Mouse (Mus musculus) heart, postnatal 10 days (tissue): Measurements from ENCODE around the gene Depdc1b. TPM values are rescaled to one million over a fixed set of nuclear protein-coding genes. Genes with fewer than 3 reads are reported as not detected.

Experiments used
- DNase-seq, 2 experiments: peaks; one replicate each; pipeline ENCODE4 v3.0.0; 2021
- intact Hi-C: fragments of 180-260 bp; cut with DNase I; formaldehyde crosslinking; loops from one replicate; pipeline ENCODE4 v1.15.1; 2025
- total RNA-seq, 2 experiments: library from RNA; stranded (reverse); gene quantifications; 2 replicates each; pipeline ENCODE4 v1.2.3; 2021

The Depdc1b gene
- total RNA-seq, 2 experiments from 2014 or later, result 2.3 to 2.5 TPM

DNA sequence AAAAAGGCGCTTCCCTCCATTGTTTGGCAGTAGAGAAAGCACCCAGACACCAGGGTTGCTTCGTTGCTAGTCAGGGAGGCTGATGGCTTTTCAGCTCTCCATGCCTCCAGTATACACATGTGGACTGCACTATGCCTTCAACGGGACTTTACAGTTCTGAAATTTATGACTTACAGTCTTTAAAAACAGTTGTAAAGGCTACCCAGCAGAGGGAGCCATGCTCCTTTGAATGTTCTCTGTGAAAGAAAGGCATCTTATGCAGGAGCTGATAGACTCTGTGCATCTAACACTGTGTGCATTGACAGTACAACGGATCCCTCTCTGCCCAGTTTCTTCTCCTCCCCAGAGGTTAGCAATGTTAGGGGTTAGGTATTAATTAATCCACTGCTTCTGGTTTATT lies 30.9 kb downstream of the Depdc1b start:
- intact Hi-C loops, result loop anchor here (2.0 kb wide), 1 partner anchor 866 kb away; no protein-coding TSS in a partner anchor
- DNase-seq, result peak; percentile 61 to 72

DNA sequence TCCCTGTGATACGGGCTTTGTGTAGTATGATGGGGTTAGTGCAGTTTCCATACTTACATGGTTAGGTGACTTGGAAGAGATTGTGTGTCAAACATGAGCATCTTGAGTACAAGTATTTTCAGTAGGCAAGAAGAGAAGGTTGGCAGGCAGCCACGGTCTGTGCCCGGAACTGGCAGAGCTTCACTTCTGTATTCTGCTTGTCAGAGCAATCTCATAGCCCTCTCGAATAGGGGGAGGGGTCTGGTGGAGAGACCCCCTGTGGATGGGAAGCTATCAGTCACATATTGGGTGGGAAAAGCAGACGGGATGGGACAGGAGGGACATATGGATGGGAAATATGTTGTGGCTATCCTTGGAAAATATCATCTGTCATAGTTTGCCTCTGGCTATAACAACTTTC lies 33.5 kb downstream of the Depdc1b start:
- DNase-seq, result peak; percentile 9 to 21
- intact Hi-C loops, result no loop called here

DNA sequence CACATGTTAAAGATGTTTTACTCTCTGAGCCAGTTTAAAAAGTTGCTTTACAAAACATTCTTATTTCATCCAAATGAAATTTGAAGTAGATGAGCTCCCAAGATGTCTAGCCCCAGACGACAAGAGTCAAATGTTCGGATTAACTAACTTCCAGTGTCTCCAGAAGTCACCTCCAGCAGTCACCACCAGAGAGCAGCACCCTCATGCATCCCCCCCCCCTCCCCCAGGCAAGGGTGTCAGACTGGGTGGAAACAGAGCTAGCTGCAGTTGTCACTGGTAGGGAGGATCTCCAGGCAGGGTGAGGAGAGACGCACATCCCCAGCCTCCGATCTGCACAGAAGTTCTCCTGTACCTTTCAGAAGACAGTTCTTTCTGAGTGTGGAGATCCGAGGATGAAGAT lies 37.6 kb downstream of the Depdc1b start:
- intact Hi-C loops, result no loop called here
- DNase-seq, result no peak

DNA sequence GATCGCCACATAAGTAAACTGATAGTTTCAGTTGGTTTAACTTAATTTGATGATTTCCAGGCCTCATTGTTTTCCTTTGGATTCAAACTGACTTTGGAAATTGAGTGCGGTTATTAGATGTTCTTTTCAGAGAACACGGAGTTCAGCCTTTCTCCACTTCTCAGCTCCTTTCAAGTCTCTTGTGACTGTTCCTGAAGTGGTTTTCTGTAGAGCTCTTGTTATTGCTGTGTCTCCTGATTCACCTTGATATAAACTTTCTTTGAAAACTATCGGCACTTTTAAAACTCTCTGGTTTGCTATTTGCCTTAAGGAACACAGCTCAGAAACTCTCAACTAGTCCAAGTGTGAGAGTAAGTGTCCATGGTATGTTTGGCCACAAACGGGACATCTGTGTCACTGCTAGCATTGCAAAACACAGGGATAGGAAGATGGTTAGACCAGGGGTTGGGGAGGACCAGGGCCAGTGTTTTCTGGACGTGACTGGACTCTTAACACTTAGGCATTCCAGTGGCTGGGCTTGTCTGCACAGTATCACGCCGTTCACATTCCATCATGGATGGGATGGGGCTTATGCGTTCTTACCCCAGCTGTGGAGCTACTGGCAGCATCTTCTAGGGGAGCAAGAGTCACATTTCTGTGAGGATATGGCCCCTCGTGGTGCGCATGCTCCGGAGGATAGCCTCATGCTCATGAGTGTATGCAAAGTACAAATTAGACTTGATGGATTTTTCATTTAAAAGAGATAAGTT lies 38.8 kb downstream of the Depdc1b start:
- intact Hi-C loops, result no loop called here
- DNase-seq, result no peak

DNA sequence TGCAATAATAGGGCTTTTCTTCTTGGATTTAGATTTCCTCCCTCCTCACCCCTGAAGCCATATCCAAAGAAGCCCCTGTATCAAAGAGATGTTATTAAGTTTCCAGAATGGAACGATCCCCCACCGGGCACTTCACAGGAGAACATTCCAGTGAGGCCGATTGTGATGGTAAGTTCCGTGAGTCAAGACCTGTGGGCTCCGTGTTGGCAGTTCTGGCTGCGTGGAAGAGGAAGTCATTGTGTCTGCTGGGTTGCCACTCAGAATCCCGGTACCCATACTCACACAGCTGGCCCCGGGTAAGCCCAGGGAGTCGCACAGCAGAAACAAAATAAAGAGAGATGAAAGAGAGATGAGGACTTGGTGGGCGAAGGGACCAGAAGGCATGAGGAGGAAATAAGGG lies 41.2 kb downstream of the Depdc1b start:
- no peak for DNase-seq
- intact Hi-C loops, result no loop called here

DNA sequence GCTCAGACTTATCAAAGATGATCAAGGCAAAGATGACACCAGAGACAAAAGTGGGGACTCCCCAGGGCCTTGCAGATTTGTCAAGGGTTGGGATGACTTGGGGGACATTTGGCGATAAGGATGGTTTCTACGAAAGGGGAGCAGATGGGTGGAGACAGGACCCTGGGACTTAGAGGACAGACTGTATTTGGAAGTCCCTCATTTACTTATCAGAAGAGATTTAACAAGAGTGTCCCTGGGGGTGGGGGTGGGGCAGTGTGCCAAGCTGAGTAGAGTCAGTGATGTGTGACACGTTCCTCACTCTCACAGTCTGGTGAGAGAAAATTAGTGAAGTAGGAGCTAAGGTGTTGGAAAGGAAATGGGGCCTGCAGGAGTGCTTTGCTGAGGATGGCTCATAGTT lies 42.1 kb downstream of the Depdc1b start:
- DNase-seq, result no peak
- intact Hi-C loops, result no loop called here

DNA sequence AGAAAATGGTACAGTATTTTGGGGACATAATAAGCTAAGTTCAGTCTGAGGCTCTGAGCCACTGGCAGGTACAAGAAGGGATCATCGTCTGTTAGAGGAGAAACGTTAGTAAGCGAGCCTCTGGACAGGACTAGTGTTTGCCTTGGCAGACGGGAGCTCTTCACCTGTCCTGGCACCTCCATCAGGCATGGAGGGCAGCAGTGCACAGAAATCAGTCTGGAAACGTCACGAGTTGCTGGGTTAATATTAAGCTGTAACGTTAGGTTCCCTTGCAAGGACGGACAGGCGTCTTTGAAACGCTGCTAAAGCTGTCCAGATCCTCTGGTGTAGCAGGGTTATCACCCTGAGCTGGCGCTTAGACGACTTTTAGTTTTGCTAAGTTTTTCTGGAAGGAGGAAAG lies 51.4 kb downstream of the Depdc1b start:
- intact Hi-C loops, result no loop called here
- DNase-seq, result no peak

DNA sequence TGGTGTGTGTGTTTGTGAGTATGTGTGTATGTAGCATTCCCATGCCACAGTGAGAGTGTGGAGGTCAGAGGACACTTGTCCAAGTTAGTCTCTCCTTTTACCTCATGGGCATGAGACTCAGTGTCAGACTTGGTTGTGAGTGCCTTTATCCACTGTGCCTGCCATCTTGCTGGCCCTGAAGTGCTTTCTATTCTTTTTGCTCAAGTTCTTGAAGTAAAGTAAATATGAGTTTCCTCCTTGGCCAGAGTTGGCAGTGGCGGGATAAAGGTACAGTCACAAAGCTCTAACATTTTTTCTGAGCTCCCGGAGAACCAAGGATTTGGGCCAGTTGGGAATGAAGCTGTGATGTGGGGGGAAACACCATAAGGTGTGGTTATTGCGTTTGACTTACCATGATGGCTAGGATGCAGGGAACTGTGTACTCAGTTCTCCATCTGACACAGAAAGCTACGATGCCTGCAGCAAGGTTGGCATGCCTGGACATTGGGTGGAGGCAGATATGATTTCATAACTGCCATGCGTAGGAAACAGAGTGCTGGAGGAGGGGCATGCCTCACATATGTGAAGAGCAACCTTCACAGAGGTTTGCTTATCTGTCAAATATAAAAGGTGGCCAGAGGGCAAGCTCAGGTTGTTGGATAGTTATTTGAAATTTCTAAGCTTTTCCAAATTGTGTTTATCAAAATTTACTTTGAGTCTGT lies 54.3 kb downstream of the Depdc1b start:
- intact Hi-C loops, result no loop called here
- DNase-seq, result no peak

DNA sequence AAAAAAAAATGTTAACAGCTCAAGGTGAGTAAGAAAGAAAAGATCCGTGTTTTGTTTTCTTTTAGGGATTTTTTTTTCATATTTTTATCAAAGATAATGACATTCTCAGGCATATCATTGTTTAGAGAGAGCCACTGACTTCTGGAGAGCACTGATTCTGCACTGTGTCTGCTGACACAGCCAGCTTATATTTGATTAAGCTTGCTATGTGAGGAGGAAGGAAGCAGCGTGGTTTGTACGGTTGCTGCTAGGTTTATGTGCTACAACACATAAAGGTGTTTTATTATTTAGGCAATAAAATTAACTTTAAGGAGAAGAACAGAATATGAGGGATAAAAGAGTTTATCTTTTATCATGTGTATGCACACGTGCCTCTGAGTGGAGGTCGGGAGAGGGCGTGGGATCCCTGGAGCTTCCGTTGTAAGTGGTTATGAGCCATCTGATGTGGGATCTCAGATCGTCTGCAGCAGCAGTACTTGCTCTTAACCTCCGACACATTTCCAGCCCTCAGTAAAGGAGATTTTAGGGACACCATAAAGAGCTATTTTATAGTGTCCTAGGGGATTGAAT lies 55.3 kb downstream of the Depdc1b start:
- DNase-seq, result no peak
- intact Hi-C loops, result no loop called here

DNA sequence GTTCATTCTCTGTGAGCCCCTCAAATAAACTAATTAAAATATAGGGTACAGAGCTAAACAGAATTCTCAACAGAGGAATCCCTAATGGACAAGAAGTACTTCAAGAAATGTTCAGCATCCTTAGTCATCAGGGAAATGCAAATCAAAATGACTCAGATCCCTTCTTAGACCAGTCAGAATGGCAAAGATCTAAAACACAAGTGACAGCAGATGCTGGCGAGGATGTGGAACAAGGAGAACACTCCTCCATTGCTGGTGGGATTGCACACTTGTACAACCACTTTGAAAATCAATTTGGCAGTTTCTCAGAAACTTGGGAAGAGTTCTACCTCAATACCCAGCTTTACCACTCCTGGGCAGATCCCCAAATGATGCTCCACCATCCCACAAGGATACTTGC lies 57.1 kb downstream of the Depdc1b start:
- DNase-seq, result no peak

DNA sequence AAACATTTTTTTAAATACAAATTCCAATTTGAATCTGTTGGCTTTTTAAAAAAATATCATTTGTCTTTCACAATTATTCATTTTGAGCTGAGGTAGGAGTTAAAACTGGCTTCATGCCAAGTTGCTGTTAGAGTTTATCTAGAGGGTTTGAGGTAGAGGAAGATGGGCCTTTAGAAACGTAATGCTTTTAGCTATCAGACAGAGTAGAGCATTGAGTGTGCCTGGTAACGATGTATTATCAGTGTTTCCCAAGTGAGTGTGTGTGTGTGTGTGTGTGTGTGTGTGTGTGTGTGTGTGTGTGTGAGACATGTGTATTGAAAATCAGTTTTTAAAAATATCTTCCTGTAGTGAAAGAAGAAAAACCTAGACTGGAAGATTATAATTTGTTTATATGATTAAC lies 60.5 kb downstream of the Depdc1b start:
- no peak for DNase-seq
- intact Hi-C loops, result no loop called here

More for the DNA sequence above, 57.1 kb downstream of the Depdc1b start:
- intact Hi-C loops, result no loop called here

DNA sequence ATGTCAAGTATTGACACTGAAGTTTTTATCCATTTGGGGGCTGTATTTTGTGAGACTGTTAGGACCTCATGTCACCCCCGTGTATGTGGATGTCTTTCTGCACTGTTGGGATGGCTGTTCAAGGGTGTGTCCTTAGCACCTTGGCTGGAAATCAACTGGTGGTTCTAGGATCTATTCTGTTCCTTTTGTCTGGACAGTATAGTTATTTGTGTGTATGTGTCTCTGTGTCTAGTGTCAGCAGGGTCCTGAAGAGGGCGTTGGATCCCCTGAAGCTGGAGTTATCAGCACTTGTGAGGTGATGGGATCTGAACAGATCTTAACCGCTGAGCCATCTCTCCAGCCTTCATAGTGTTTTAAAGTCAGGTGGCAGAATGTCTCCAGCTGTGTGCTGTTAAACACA lies 65.0 kb downstream of the Depdc1b start:
- intact Hi-C loops, result no loop called here
- DNase-seq, result no peak

DNA sequence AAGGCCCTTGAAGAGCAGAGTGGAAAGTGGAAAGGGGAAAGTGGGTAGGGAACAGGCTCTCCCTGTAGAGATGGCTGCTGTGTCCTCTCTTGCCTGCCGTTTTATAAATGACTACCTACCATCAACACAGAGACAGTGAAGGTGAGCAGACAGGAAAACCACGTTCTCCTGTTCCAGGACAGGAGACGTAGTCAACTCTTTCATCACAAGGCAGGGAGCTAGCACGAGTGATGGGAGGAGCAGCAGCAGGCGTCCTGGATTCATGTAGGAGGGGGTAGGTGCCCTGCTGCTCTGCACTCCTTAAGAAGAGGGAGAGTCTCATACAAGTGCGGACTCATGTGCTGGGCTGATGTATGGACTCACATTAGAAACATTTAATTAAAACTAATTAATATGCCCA lies 66.9 kb downstream of the Depdc1b start:
- no peak for DNase-seq
- intact Hi-C loops, result no loop called here

DNA sequence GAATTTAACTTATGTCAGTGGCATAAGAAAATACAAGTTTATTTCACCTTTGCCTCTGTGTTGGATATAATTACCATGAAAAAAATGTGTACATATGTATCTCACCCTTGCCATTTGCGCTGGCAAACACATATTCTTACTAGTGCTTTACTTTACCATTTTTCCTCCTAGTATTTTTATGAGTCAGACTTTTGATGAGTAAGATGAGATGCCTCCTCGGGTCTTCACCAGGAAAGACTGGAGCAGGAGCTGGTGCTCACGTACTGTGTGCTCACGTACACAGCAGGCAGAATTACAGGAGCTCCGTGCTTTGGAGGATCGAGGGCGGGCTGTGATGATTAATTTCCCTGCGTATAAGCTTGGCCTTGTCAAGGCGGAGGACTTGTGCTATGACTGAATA lies 69.9 kb downstream of the Depdc1b start:
- no peak for DNase-seq
- intact Hi-C loops, result loop anchor here (2.0 kb wide), 1 partner anchor 825 kb away; no protein-coding TSS in a partner anchor

DNA sequence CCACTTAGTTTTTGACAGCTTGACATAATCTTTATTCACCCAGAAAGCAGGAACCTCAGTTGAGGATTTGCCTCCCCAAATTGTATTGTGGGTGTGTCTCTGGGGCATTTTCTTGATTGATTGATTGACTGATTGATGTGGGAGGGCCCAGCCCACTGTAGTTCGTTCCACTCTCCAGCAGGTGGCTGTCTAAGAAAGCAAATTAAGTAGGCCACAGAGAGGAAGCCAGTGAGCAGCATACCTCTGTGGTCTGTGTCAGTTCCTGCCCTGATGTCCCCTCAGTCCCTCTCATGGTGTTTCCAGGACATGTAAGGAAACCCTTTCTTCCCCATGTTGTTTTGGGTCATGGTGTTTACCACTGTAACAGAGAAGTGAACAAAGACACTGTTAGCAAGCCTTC lies 74.4 kb downstream of the Depdc1b start:
- intact Hi-C loops, result no loop called here

DNA sequence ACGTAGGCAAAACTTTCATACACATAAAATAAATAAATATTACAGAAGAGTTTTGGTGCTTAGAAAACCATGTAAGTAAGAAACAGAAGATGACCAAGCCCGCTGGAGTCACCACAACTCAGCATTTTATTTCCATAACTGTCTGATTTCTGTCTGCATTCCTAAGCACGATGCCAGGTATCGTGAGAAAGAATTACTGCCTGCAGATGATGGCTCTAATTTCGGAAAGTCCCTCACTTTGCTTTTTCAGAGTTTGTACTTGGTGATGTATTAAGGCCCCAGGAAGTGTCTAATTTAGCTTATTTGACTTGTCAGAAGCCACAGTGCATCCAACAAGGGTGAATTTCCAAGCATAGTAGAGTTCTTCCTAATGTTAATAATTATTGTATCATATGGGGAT lies 87.1 kb downstream of the Depdc1b start:
- DNase-seq, result no peak
- intact Hi-C loops, result no loop called here

More for the DNA sequence above, 74.4 kb downstream of the Depdc1b start:
- DNase-seq, result peak; percentile 34 to 58

DNA sequence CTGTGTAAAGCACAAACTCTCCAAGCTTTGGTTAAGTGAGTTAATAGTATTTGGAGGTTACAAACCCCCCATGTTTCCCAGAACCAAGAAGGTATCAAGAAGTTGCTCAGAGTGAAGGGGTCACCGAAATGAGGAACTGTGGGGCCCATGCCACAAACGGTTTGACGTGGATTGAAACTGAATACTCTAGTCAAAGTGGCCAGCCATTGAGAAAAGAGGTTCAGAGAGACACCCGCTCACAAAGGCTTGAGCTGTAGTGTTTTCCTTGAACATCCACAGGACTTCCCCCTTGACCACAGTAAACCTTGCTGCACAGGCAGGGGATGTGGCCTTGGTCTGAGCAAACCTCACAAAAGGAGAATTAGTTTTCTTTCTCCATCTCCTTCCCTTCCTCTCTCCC lies 88.2 kb downstream of the Depdc1b start:
- DNase-seq, result no peak
- intact Hi-C loops, result no loop called here

DNA sequence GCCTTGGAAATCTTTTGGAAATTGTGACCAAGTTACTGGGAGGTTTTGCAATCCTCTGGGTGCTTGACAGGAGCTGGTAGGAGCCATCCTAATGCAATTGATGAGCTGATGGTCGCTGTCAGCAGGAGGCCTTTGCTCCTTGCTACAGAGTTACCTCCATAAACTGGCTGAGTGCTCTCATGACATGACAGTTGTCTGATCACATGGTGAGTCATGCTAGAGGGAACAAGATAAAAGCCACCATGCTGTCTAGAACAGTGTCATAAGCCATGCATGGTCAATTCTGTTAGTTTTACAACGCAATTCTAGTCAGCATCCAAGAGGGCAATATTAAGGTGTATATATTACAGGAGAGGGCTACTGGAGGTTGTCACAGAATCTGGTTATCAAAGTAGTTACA lies 99.3 kb downstream of the Depdc1b start:
- DNase-seq, result no peak
- intact Hi-C loops, result no loop called here

DNA sequence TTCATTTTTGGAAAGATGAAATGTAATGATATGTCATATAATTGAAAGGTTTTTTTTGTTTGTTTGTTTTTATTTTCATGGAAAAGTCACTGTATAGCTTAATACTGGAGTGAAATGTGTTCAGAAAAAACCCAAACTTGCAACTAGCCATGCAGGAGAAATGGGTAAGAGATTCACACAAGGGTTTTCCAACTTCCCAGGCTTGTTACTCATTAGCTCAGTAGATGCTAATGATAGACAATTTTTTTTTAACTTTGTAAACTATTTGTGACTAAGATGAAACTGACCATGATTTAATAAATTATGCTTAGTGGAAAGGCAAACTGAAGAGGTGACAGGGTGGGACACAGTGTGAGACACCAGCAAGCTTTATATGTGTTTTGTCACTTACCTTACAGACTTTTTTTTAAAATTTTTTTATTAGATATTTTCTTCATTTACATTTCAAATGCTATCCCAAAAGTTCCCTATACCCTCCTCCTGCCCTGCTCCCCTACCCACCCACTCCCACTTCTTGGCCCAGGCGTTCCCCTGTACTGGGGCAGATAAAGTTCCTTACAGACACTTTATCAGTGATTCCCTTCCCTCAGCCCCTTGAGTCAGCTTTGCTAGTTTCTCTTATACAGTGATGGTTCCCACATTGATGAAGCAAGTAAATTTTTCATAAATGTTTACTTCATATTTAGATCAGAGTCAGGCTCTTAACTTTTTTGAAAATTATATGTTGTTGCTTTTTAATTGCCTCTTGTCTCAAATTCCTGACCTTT lies 102.8 kb downstream of the Depdc1b start:
- intact Hi-C loops, result no loop called here
- no peak for DNase-seq

DNA sequence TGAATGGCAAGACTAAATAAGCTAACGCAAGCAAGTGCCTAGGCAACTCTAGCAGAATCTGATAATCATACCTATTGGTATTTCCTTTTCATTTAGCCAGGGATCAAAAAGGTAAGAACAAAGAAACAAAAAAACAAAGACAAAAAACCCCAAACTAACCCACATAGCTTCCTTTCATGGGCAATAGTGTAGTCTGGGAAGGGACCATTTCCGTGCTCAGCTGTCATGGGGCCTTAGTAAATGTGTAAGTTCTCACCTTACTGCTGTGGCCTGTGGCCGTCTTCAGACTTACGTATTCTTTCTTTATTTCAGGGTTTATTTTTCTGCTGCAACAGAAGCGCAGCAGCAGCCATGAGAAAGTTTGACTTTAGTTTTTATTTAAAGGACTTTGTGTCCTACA lies 110.2 kb downstream of the Depdc1b start:
- no peak for DNase-seq

DNA sequence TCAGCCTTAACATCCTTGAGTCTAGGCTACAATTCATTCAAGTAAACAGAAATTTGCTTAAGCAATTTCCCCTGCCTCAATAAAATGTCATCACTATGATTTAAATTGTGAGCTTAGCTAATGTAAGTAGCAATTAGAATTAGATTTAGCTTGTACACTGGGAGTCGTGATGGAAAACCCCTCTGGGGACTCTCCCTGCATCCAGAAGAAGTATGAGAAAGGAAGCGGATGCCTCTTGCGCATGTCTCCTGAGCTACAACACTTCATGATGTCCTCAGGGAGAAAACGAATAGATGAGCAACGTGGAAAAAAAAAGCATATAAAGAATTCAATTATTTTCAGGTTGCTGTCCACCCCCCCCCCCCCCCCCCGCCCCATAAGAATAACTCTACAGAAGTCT lies 112.7 kb downstream of the Depdc1b start:
- intact Hi-C loops, result no loop called here
- DNase-seq, result no peak

More for the DNA sequence above, 110.2 kb downstream of the Depdc1b start:
- intact Hi-C loops, result no loop called here
